Mouse (Mus musculus): ENCODE data around the gene Dop1b.
A peak's percentile ranks its signal among the peaks of the same experiment; 100 is the strongest.
"Not testable (repeated sequence)": the region's sequence is repeated elsewhere in the genome, so short reads cannot be mapped to it uniquely, and the experiment has no call there.

Dop1b gene

GRCm38 (mm10) chr16:93763378-93763777, 51.7 kb downstream of the Dop1b start:
- DNase-seq, result no peak

- DNase-seq, result no peak
These were observed 52.9 kb downstream of the Dop1b start for GRCm38 (mm10) chr16:93764597-93764996.

- DNase-seq, result peak; percentile 52
These were observed 55.3 kb downstream of the Dop1b start for GRCm38 (mm10) chr16:93766956-93767355.

- no peak for DNase-seq
These were observed 55.8 kb downstream of the Dop1b start for GRCm38 (mm10) chr16:93767548-93767947.

DNA sequence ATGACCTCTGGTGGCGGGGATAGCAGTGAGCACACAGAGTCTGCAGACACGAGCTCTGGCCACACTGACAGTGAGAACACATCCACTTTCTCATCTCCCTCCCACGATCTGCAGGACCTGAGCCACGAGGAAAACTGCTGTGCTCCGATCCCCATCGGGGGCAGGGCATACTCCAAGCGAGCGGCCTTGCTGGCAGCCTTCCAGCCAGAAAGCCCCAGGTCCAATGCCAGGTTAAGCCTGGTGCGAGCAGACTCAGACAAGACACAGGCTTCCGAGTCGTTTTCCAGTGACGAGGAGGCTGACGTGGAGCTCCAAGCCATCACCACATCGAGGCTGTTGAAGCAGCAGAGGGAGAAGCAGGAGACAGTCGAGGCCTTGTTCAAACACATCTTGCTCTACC, 57.9 kb downstream of the Dop1b start:
- DNase-seq, result peak; percentile 54

- DNase-seq, result peak; percentile 72
These were observed 58.7 kb downstream of the Dop1b start for GRCm38 (mm10) chr16:93770271-93770926.

GRCm38 (mm10) chr16:93774658-93775057, 63.0 kb downstream of the Dop1b start:
- DNase-seq, result no peak

DNA sequence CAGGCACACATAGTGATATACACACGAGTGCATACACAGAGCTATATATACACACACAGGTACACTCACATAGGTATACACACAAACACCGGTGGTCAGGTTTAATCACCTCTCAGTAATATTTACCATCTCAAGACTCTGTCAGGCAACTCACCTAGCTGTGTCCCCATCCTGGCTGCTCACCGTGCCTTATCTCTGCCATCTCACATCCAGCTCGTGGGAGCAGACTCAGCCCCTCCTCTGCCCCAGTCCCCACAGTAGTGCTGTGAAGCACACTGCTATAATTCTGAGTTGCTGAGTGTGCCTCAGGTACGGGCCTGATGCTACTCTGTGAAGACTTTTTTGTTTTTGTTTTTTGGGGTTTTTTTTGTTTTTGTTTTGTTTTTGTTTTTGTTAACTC, 64.8 kb downstream of the Dop1b start:
- DNase-seq, result peak; percentile 21

GRCm38 (mm10) chr16:93777247-93777999, 65.7 kb downstream of the Dop1b start:
- DNase-seq, result no peak

- DNase-seq, result not testable (repeated sequence)
These were observed 66.7 kb downstream of the Dop1b start for GRCm38 (mm10) chr16:93778393-93778792.

- DNase-seq, result no peak
These were observed 67.8 kb downstream of the Dop1b start for GRCm38 (mm10) chr16:93779554-93779953.

DNA sequence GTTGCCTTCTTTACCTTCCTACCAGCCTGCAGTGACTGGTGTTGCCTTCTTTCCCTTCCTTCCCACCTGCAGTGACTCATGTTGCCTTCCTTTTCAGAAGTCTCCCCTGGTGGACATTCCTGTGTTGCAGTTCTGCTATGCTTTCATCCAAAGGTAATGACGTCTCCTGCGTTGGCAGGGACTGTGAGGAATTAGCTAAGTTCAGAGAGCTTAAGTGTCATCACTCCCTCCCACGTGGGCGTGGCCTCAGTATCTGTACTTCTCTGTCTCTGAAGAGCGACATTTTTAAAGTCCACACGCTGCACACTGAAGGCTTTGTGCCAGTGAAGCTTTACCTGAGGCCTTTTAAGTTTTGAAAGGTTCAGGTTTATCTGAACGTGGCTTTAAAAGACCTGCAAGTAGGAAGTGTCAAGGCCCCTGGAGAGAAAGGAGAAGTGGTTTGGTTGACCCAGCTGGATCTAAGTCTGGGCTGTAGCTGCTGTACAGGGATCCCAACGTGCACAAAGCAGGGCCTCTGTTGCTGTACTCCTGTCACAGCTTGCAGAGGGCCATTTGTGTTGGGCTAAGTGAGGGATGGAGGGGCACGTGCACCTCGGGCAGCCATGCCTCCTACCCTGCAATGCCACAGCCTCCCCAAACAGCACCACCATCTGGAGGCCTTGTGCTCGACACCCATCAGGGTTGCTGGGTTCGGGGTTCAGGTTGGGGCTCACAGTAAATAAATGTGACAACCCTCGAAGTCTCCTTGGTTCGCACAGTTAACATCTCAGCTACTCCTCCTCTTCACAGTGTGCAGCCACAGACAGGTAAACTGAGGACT, 69.2 kb downstream of the Dop1b start:
- DNase-seq, result no peak

DNA sequence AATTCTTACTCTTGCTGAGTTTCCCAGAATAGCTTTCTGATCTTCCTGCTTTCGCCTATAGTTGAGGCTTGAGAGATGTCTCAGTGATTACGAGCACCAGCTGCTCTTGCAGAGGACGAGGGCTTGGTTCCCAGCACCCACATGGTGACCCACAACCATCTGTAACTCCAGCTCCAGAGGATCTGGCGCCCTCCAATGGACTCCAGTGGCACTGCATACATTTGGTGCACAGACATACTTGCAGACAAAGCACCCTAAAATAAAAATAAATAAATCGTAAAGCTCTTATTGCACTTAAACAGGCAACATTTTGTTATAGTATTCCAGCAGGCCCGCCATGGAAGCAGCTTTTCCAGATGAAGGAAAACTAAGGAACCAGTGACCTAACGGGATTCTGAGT, 72.5 kb downstream of the Dop1b start:
- DNase-seq, result no peak

DNA sequence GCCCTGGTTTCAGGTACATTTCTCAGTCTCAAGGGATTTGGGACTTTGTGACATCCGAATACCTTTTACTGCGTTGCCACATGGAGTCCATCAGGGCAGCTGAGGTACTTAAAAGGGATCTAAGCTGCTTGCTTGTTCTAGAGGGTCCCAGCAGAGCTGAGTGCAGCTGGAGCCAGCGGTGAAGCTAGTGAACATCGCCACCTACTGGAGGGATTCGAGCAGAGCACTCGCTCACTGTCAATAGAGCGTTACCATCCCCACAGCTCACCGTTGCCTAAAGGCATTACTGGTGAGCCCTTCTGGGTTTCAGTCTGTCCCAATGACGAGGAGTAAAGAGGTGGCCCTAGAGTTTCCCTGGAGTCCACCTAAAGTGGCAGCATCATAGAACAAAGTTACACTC, 74.1 kb downstream of the Dop1b start:
- peak; percentile 72 for DNase-seq

- DNase-seq, result no peak
These were observed 76.7 kb downstream of the Dop1b start for GRCm38 (mm10) chr16:93788388-93788787.

- DNase-seq, result no peak
These were observed 77.2 kb downstream of the Dop1b start for GRCm38 (mm10) chr16:93788881-93789280.

GRCm38 (mm10) chr16:93789971-93790755, 78.5 kb downstream of the Dop1b start:
- no peak for DNase-seq

DNA sequence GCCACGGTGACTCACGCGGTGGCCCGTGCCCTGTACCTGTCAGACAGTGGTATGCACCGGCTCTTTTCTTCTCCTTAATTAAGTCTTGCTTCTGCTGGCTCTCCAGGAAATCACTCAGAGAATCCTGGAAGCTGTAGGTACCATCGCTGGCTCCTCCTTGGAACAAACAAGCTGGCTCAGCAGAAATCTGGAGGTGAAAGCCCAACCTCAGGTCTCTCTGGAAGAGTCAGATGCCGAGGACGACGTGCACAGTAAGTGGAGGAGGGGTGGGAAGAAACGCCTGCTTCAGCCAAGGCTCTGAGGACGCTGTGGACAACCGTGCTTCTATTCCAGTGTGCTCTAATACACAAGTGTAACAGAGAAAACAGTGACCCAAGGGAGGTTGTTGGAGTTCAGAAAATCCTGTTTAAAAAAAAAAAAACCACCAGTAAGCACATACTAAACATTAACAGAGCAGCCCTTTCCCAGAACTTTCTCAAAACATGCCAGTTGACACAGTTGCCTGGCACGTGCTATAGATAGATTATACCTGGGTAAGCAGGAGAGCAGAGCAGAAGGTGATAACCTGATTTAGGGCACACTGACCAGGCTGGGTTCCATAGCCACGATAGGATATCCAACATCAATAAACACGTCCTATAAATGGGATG, 81.4 kb downstream of the Dop1b start:
- no peak for DNase-seq

DNA sequence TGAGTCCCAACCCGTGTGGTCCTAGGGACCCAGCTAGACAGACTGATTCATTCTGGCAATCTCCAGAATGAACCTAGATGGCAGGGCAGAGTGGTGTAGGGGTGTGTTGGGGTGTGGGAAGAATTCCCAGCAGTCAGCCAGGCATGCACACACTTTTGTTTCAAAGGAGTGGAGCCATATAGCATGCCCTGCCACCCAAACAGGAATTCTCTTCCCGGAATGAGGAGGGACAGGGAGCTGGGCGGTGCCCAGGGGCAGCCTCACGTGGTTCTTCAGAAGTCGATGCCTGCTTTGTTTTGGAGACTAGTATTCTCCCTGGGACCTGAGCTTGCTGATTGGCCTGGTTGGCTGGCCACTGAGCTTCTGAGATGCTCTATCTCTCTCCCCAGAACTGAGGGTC, 83.1 kb downstream of the Dop1b start:
- no peak for DNase-seq

- no peak for DNase-seq
These were observed 83.7 kb downstream of the Dop1b start for GRCm38 (mm10) chr16:93795391-93795790.

- no peak for DNase-seq
These were observed 85.5 kb downstream of the Dop1b start for GRCm38 (mm10) chr16:93797021-93797840.

Data from kidney, adult 18-20 months (tissue).